8 mouse cellular contexts compared by ENCODE assay signal in the genomic region with DNA sequence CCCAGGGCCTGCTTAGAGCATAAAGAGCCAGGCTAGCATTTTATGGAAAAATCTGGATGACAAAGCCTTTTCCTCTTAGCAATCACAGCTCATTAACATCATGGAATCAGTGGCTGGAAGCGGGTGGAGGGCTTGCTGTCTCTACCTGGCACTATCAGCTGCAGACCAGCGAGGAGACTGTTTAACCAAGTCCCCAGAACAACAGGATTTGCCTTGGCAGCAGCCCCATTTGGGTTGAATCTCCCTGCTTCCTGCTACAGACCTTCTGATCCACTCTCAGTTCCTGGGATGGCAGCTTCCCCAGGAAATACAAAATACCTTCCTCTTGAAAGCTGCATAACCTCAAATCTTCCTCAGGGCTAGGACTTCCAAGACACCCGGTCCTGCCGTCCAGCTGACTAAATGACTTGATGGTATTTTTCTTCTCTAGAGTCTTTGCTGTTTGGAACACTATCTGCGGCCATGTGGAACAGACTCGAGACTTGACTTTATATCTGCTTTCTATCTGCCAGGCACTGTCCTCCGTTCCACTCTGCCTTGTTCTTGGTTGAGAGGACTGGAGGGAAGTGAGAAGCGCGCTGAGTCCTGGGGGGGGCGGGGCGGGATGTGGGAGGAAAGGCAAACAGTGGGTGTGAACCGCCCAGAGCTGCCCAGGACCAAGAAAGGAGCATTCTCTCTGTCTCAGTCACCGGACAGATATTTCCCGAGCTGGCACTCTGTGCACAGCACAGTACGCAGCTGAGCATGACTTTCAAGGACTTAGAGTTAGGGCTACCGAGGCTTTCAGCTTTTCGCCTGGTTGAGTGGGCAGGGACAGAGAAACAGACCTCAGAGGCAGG. TPM values are rescaled to one million over a fixed set of nuclear protein-coding genes. Genes with fewer than 3 reads are reported as not detected.
DNase-seq lines count a peak whose midpoint lies in the region; ATAC-seq and TF ChIP-seq lines count a peak whose summit lies in the region.

No protein-coding gene starts in this region.

- H3K4me3 ChIP-seq in layer of hippocampus, adult 2 months, result peak overlapping the region; percentile 31
- no peak overlapping the region for H3K4me3 ChIP-seq in liver, postnatal 0 days (ENCODE audit: low read depth, low read length)
- H3K4me3 ChIP-seq in neural tube, embryonic 11.5 days (ENCODE audit: low read depth, low read length), result no peak overlapping the region

- H3K9ac ChIP-seq in liver, postnatal 0 days (replicated peaks), result peak overlapping the region; percentile 36
- peak overlapping the region; percentile 35; the same call in 1 of the 2 replicates for H3K9ac ChIP-seq in neural tube, embryonic 11.5 days (ENCODE audit: low read length)

- no peak for DNase-seq in layer of hippocampus, adult 2 months (ENCODE audit: low spot score in 2 of 2)
- DNase-seq in layer of hippocampus, postnatal 25 days (ENCODE audit: extremely low spot score in 1 of 2, low spot score in 1 of 2), result no peak
- DNase-seq in cerebellum, postnatal 10 days, result peak; percentile 86 to 93
- DNase-seq in gastrocnemius, postnatal 10 days, result peak; percentile 48
- DNase-seq in liver, postnatal 0 days, result peak; percentile 41
- DNase-seq in neural tube, embryonic 11.5 days (ENCODE audit: low spot score), result peak; percentile 50
- no peak for DNase-seq in right cerebral cortex, postnatal 14 days

- no peaks in the 10 kb centered on the region for H3K27me3 ChIP-seq in liver, postnatal 0 days (ENCODE audit: insufficient read depth, low read length)
- no peaks in the 10 kb centered on the region for H3K27me3 ChIP-seq in neural tube, embryonic 11.5 days (ENCODE audit: control insufficient read depth, insufficient read depth, low read length)

- TF ChIP-seq EP300 in liver, postnatal 0 days (IDR thresholded peaks at IDR 0.05; ENCODE audit: low read depth), result no peak

- 9% methylated on average over 15 of the region's 17 CpGs for WGBS in liver, postnatal 0 days (ENCODE audit: insufficient replicate concordance)
- 12% methylated on average over 15 of the region's 17 CpGs for WGBS in neural tube, embryonic 11.5 days

- H3K4me1 ChIP-seq in liver, postnatal 0 days (ENCODE audit: insufficient read depth), result peaks cover 26% of the 10 kb centered on the region
- peaks cover 30% of the 10 kb centered on the region for H3K4me1 ChIP-seq in neural tube, embryonic 11.5 days (ENCODE audit: control insufficient read depth, insufficient read depth, low read length)

- TF ChIP-seq CTCF in layer of hippocampus, adult 2 months (conservative IDR thresholded peaks at IDR 0.05), result no peak
- no peak for TF ChIP-seq CTCF in liver, postnatal 0 days (IDR thresholded peaks at IDR 0.05; ENCODE audit: low read depth)

- peak overlapping the region; percentile 89 for H3K27ac ChIP-seq in layer of hippocampus, adult 2 months
- peak overlapping the region; percentile 70 for H3K27ac ChIP-seq in liver, postnatal 0 days (ENCODE audit: low read depth)
- H3K27ac ChIP-seq in neural tube, embryonic 11.5 days (ENCODE audit: low read depth, low read length), result peak overlapping the region; percentile 49; the same call in 1 of the 2 replicates

- peak; percentile 58 for ATAC-seq in inflammation-experienced regulatory T-cells, adult 6 months
- ATAC-seq in liver, postnatal 0 days, result peak; percentile 75
- ATAC-seq in neural tube, embryonic 11.5 days (ENCODE audit: insufficient read depth, low FRiP score, low TSS enrichment), result peak; percentile 22; the same call in 1 of the 2 replicates

- H3K4me2 ChIP-seq in liver, postnatal 0 days (ENCODE audit: low read depth, low read length), result peak overlapping the region; percentile 67
- peak overlapping the region; percentile 25 for H3K4me2 ChIP-seq in neural tube, embryonic 11.5 days (ENCODE audit: low read depth)

- no peaks in the 10 kb centered on the region for H3K36me3 ChIP-seq in liver, postnatal 0 days (replicated peaks; ENCODE audit: insufficient read depth, low read length)
- no peaks in the 10 kb centered on the region for H3K36me3 ChIP-seq in neural tube, embryonic 11.5 days (ENCODE audit: control insufficient read depth, insufficient read depth, low read length)

- no peaks in the 10 kb centered on the region for H3K9me3 ChIP-seq in liver, postnatal 0 days (ENCODE audit: low read length)
- no peaks in the 10 kb centered on the region for H3K9me3 ChIP-seq in neural tube, embryonic 11.5 days (ENCODE audit: control insufficient read depth, low read length)

RNA-seq across cellular contexts. Expression of gene Calm2, which starts 12.4 kb away (rescaled TPM):
- 1,000 to 10,000 TPM; 2,133 to 2,202 TPM for total RNA-seq in layer of hippocampus, adult 2 months (2021)
- 1,000 to 10,000 TPM; 2,126 to 2,271 TPM for total RNA-seq in layer of hippocampus, postnatal 25 days (2021)
- 100 to 1,000 TPM; 298 to 346 TPM for total RNA-seq in gastrocnemius, postnatal 10 days (2021)
- 100 to 1,000 TPM; 610 to 787 (median 639) TPM for polyA plus RNA-seq in inflammation-experienced regulatory T-cells, adult 6 months (2017; shearing (Covaris generic))
- polyA plus RNA-seq in liver, postnatal 0 days (2015; fragmentation: Nextera tagmentation; extraction: Ambion mirVana), result 397 and 413 TPM in 2 replicates
- 1,603 and 1,604 TPM in 2 replicates for polyA plus RNA-seq in neural tube, embryonic 11.5 days (2014; fragmentation: Nextera tagmentation; extraction: Ambion mirVana)

RNA-seq across cellular contexts. Expression of gene Stpg4, which starts 31.6 kb away (rescaled TPM):
- not detected for total RNA-seq in layer of hippocampus, adult 2 months (2021)
- total RNA-seq in layer of hippocampus, postnatal 25 days (2021), result not detected
- total RNA-seq in gastrocnemius, postnatal 10 days (2021), result not detected
- polyA plus RNA-seq in inflammation-experienced regulatory T-cells, adult 6 months (2017; shearing (Covaris generic)), result under 1 TPM in 1 of 3 experiments, not detected in 2; 0.43 TPM
- polyA plus RNA-seq in liver, postnatal 0 days (2015; fragmentation: Nextera tagmentation; extraction: Ambion mirVana), result not detected in 2 replicates
- polyA plus RNA-seq in neural tube, embryonic 11.5 days (2014; fragmentation: Nextera tagmentation; extraction: Ambion mirVana), result 0.39 TPM in 1 of 2 replicates, not detected in the other

Comparison
In these comparisons a context has a peak if more than half of its experiments do, and no peak if none do; other contexts are left out.
1. DNase-seq: peak in cerebellum, postnatal 10 days (2 of 2), gastrocnemius, postnatal 10 days (single experiment), liver, postnatal 0 days (single experiment) and neural tube, embryonic 11.5 days (single experiment); none in layer of hippocampus, adult 2 months (0 of 2), layer of hippocampus, postnatal 25 days (0 of 2) and right cerebral cortex, postnatal 14 days (single experiment).
2. ATAC-seq: peak in every context shown above with its lines; median percentile 75 in liver, postnatal 0 days; 58 in inflammation-experienced regulatory T-cells, adult 6 months; 22 in neural tube, embryonic 11.5 days.
3. RNA of gene Calm2, which starts 12.4 kb away (total RNA-seq): 2,126 to 2,271 TPM in layer of hippocampus, postnatal 25 days and 2,133 to 2,202 TPM in layer of hippocampus, adult 2 months; 298 to 346 TPM in gastrocnemius, postnatal 10 days; every median in the first group is over 4 times any median in the second.
4. Peak in every context shown above with its lines, with median percentiles within 50 percentile points of each other: H3K27ac ChIP-seq.